Mouse (Mus musculus) liver, embryonic 11.5 days (tissue): ENCODE results near the gene Mmd2. TPM values are rescaled to one million over a fixed set of nuclear protein-coding genes. Genes with fewer than 3 reads are reported as not detected.

ENCODE experiments used
- ATAC-seq: fragments of 200-750 bp; cut with Nextera tagmentation; replicated peaks from 2 replicates; pipeline ENCODE4 v1.8.0; 2017; ENCODE audit warnings: moderate number of reproducible peaks, mild to moderate bottlenecking, moderate TSS enrichment, moderate library complexity; ENCODE audit not compliant: low FRiP score
- DNase-seq: peaks from one replicate; pipeline ENCODE4 v3.0.0-alpha.2; 2017; ENCODE audit warnings: low spot score
- H3K27ac ChIP-seq: fragments of 300-500 bp; sonication (generic); 2 replicates; pipeline ENCODE4 v1.5.1; 2014; ENCODE audit warnings: mild to moderate bottlenecking, low read depth, low read length, control low read depth
- H3K27me3 ChIP-seq: fragments of 300-500 bp; sonication (generic); replicated peaks from 2 replicates; pipeline ENCODE4 v1.6.1; 2014; ENCODE audit warnings: low read length, mixed read lengths; ENCODE audit not compliant: control insufficient read depth, insufficient read depth
- H3K36me3 ChIP-seq: fragments of 300-500 bp; sonication (generic); 2 replicates; pipeline ENCODE4 v1.6.1; 2014; ENCODE audit warnings: mild to moderate bottlenecking, low read length, moderate library complexity, mixed read lengths; ENCODE audit not compliant: control insufficient read depth, insufficient read depth
- H3K4me1 ChIP-seq: fragments of 300-500 bp; sonication (generic); replicated peaks from 2 replicates; pipeline ENCODE4 v1.6.1; 2014; ENCODE audit warnings: low read length, mixed read lengths; ENCODE audit not compliant: control insufficient read depth, insufficient read depth
- H3K4me2 ChIP-seq: fragments of 300-500 bp; sonication (generic); 2 replicates; pipeline ENCODE4 v1.6.1; 2014; ENCODE audit warnings: mild to moderate bottlenecking, control low read depth, moderate library complexity
- H3K4me3 ChIP-seq: fragments of 300-500 bp; sonication (generic); 2 replicates; pipeline ENCODE4 v1.5.1; 2014; ENCODE audit warnings: low read depth, low read length, control low read depth
- H3K9ac ChIP-seq: fragments of 300-500 bp; sonication (generic); 2 replicates; pipeline ENCODE4 v1.6.1; 2014; ENCODE audit warnings: low read depth, low read length, control low read depth
- H3K9me3 ChIP-seq: fragments of 300-500 bp; sonication (generic); 2 replicates; pipeline ENCODE4 v1.6.1; 2016; ENCODE audit warnings: low read length, inconsistent platforms, mixed read lengths; ENCODE audit not compliant: control insufficient read depth
- WGBS: fragments of 180-500 bp; shearing (Covaris S2); extraction: QIAGEN DNeasy Blood & Tissue Kit; methylation state at CpG from one replicate; pipeline ENCODE4 v1.1.7; 2014; 5-methylcytosine and 5-hydroxymethylcytosine counted together
- polyA plus RNA-seq: library from polyadenylated mRNA; unstranded; fragments of >200 nt; fragmentation: Nextera tagmentation; extraction: Ambion mirVana; gene quantifications from 2 replicates; pipeline ENCODE4 v1.2.1, GENCODE M21; 2014

Gene Mmd2
- polyA plus RNA-seq, 1 experiment from 2014 or later: 20.2 TPM

DNA sequence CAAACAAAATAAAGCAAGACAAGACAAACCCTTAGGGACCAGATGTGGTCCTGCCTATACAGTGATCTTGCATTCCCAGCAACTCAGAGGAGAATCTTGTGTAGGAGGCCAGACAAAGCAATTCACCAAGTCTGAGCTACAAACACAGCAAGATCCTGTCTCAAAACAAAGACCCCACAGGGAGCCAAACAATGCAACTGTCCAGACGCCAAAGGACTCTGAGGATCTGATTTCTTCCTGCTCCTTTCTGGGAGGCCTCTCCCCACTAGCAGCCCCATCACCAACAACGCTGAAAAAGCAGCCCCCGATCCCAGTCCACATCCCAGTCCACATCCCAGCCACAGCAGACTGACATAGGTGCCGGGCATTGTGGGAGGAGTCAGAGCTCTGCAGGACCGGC is 62.3 kb downstream of the Mmd2 start:
- Histone ChIP-seq H3K4me1 (peaks cover 10% of the 10 kb centered on the region), H3K4me3 (no peak overlapping the region), H3K27me3 (peaks cover 21% of the 10 kb centered on the region), H3K36me3 (no peaks in the 10 kb centered on the region), H3K9me3 (no peaks in the 10 kb centered on the region), H3K9ac (no peak overlapping the region), H3K4me2 (no peak overlapping the region), H3K27ac (no peak overlapping the region)
- WGBS: 32% methylated on average over 5 of the region's 5 CpGs
- DNase-seq (no peak), ATAC-seq (no peak)

DNA sequence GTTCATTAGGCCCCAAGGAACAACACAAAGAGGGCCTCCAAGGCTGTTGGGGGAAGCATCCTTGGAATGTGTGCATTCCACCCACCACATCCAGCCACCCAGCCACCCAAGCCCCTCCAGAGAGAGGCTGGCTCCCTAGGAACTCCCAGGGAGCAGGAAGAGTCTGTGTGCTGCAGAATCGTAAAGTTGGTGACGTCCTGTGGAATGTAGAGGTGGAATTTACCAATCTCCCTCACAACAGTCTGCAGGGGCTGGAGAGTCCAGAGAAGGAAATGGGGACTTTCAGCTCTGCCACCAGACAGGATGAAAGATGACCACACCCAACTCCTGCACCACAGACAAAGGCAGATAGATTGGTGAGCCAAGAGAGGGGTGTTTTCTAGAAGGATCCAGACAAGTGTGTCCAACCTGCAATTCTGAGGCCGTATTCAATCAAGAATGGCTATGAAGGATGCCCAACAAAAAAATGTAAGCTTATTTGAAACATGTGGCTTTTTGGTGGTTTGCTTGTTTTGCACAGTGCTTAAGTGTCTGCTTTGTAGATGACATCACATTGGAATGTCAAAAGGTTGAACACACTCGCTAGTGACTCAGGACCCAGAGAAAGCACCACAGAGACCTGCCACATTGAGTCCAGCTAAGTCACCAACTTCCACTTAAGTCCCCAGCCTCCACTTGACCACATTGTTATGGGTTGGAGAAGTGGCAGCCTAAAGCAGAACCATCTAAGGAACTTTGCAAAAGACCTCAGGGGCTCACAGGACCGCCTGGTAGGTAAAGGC is 63.4 kb downstream of the Mmd2 start:
- no peak for DNase-seq
- 56% methylated on average over 5 of the region's 5 CpGs for WGBS
- H3K9ac ChIP-seq: no peak overlapping the region

DNA sequence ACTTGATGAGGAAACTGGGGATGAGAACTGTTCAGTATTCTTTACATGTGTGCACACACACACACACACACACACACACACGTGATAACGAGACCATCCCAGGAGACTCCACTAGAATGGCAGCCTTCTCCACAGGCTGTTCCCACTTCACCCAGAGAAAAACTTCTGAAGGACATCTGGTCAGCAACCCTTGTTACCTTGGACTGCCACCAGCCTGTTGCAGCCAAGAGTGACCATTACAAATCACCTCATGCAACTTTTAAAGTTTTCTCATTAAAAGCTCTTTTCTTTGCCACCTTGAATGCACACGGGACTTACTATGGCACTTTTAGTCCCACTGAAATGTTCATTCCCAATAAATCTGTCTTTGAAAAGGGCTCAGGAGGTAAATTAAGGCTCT is 71.3 kb downstream of the Mmd2 start:
- H3K27me3 ChIP-seq: 0 out of 2 replicates have a peak, but pooled peaks cover 3% of the 10 kb centered on the region
- H3K4me1 ChIP-seq: no peaks in the 10 kb centered on the region
- H3K27ac ChIP-seq: no peak overlapping the region
- H3K4me3 ChIP-seq: no peak overlapping the region
- no peak overlapping the region for H3K4me2 ChIP-seq
- no peaks in the 10 kb centered on the region for H3K9me3 ChIP-seq
- no peaks in the 10 kb centered on the region for H3K36me3 ChIP-seq
- 92% methylated on average over 3 of the region's 3 CpGs for WGBS
- H3K9ac ChIP-seq: no peak overlapping the region
- ATAC-seq: no peak
- no peak for DNase-seq

More for the DNA sequence above, 63.4 kb downstream of the Mmd2 start:
- peaks cover 6% of the 10 kb centered on the region for H3K4me1 ChIP-seq
- H3K27me3 ChIP-seq: peaks cover 14% of the 10 kb centered on the region
- no peak overlapping the region for H3K4me3 ChIP-seq
- no peaks in the 10 kb centered on the region for H3K36me3 ChIP-seq
- no peaks in the 10 kb centered on the region for H3K9me3 ChIP-seq
- no peak overlapping the region for H3K27ac ChIP-seq
- H3K4me2 ChIP-seq: no peak overlapping the region
- ATAC-seq: no peak

- no peak overlapping the region for H3K27ac ChIP-seq
- ATAC-seq: no peak
- no peaks in the 10 kb centered on the region for H3K9me3 ChIP-seq
- H3K4me2 ChIP-seq: no peak overlapping the region
- DNase-seq: no peak
- H3K4me1 ChIP-seq: no peaks in the 10 kb centered on the region
- no peak overlapping the region for H3K9ac ChIP-seq
- H3K4me3 ChIP-seq: no peak overlapping the region
- WGBS: 82% methylated on average over 4 of the region's 4 CpGs
- H3K27me3 ChIP-seq: peaks cover 14% of the 10 kb centered on the region; the same call in 1 of the 2 replicates
- no peaks in the 10 kb centered on the region for H3K36me3 ChIP-seq
These were observed 73.2 kb downstream of the Mmd2 start for GRCm38 (mm10) chr5:142535388-142535787.

- peak within 1 kb of the TSS; percentile 43 for H3K4me2 ChIP-seq
- H3K27me3 ChIP-seq: peaks cover 25% of the 10 kb centered on the region
- H3K36me3 ChIP-seq: no peaks in the 10 kb centered on the region
- H3K27ac ChIP-seq: no peak within 1 kb of the TSS
- 32% methylated on average over 41 of the region's 41 CpGs for WGBS
- H3K9me3 ChIP-seq: no peaks in the 10 kb centered on the region
- ATAC-seq: no peak
- no peak within 1 kb of the TSS for H3K9ac ChIP-seq
- peak within 1 kb of the TSS; percentile 14 for H3K4me3 ChIP-seq
- no peaks in the 10 kb centered on the region for H3K4me1 ChIP-seq
- no peak for DNase-seq
These were observed 78.7 kb downstream of the Mmd2 start, which contains the start of gene Papolb for GRCm38 (mm10) chr5:142529915-142530314. Papolb (minus strand) TSS chr5:142530076.

GRCm38 (mm10) chr5:142524711-142525464 is 83.7 kb downstream of the Mmd2 start:
- H3K27ac ChIP-seq: no peak overlapping the region

GRCm38 (mm10) chr5:142521195-142521866 is 87.3 kb downstream of the Mmd2 start:
- no peaks in the 10 kb centered on the region for H3K9me3 ChIP-seq
- 69% methylated on average over 11 of the region's 11 CpGs for WGBS
- no peak overlapping the region for H3K4me2 ChIP-seq
- no peaks in the 10 kb centered on the region for H3K4me1 ChIP-seq
- DNase-seq: no peak
- H3K36me3 ChIP-seq: no peaks in the 10 kb centered on the region
- no peak overlapping the region for H3K9ac ChIP-seq
- no peak overlapping the region for H3K4me3 ChIP-seq
- ATAC-seq: peak; percentile 78
- no peaks in the 10 kb centered on the region; the same call in 1 of the 2 replicates for H3K27me3 ChIP-seq
- H3K27ac ChIP-seq: 0 out of 2 replicates have a peak overlapping the region, but pooled peaks have one; percentile 13

More at GRCm38 (mm10) chr5:142524711-142525464, 83.7 kb downstream of the Mmd2 start:
- H3K9ac ChIP-seq: no peak overlapping the region
- no peak for DNase-seq
- H3K4me2 ChIP-seq: no peak overlapping the region
- H3K4me3 ChIP-seq: no peak overlapping the region
- no peaks in the 10 kb centered on the region for H3K9me3 ChIP-seq
- no peaks in the 10 kb centered on the region for H3K36me3 ChIP-seq
- ATAC-seq: no peak
- peaks cover 9% of the 10 kb centered on the region for H3K27me3 ChIP-seq
- WGBS: 64% methylated on average over 8 of the region's 8 CpGs
- H3K4me1 ChIP-seq: no peaks in the 10 kb centered on the region

GRCm38 (mm10) chr5:142520360-142520759 is 88.2 kb downstream of the Mmd2 start:
- no peaks in the 10 kb centered on the region for H3K9me3 ChIP-seq
- ATAC-seq: no peak
- no peak overlapping the region for H3K4me2 ChIP-seq
- no peak for DNase-seq
- H3K36me3 ChIP-seq: no peaks in the 10 kb centered on the region
- no peak overlapping the region for H3K9ac ChIP-seq
- H3K27me3 ChIP-seq: no peaks in the 10 kb centered on the region; the same call in 1 of the 2 replicates
- no peak overlapping the region for H3K4me3 ChIP-seq
- no peak overlapping the region for H3K27ac ChIP-seq
- H3K4me1 ChIP-seq: no peaks in the 10 kb centered on the region
- WGBS: 82% methylated on average over 4 of the region's 4 CpGs
